9 mouse cellular contexts compared by ENCODE assay signal in the genomic region with DNA sequence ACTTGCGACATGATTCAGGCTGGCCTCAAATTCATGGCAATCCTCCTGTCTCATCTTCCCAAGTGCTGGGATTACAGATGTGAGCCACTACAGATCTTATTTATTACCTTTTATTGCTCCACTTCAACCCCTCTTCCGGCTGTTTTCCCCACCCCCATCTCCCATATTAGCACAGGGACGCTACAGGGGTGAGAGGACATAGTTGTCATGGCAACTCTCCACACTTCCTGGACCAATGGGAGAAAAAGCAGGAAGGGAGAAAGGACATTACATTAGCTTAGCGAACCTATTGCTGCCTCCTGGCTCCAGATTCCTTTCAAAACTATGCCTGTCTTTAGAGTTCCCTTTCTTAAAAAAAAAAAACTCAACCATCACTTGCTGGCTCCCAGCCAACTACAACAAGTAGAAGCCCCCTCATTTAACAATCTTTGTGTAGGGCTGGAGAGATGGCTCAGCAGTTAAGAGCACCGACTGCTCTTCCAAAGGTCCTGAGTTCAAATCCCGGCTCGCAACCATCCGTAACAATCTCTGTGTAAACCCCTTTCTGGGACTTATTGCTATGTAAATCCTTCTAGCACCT. TPM values are rescaled to one million over a fixed set of nuclear protein-coding genes. Genes with fewer than 3 reads are reported as not detected.
A peak's percentile ranks its signal among the peaks of the same experiment; 100 is the strongest.
DNase-seq lines count a peak whose midpoint lies in the region; ATAC-seq and TF ChIP-seq lines count a peak whose summit lies in the region.
"Had no signal": no experiment of that assay in that cellular context is flagged by ENCODE, and none has a peak within 500 bp of the region (broad histone marks: within the 10 kb centered on the region; RNA-seq: fewer than 3 reads in every experiment).

No protein-coding gene starts in this region.

- ATAC-seq in heart, postnatal 0 days (ENCODE audit: insufficient read depth, low read depth): no peak
- ATAC-seq in hindbrain, embryonic 14.5 days (ENCODE audit: low FRiP score): no peak
- peak; percentile 60; the same call in 1 of the 2 replicates for ATAC-seq in midbrain, embryonic 15.5 days (replicated peaks)

- no peak overlapping the region; the same call in 1 of the 2 replicates for H3K4me3 ChIP-seq in heart, postnatal 0 days (ENCODE audit: low read depth, low read length)
- H3K4me3 ChIP-seq in heart, adult 2 months: no peak overlapping the region
- H3K4me3 ChIP-seq in hindbrain, embryonic 14.5 days (replicated peaks; ENCODE audit: low read length): peak overlapping the region; percentile 29
- H3K4me3 ChIP-seq in midbrain, embryonic 15.5 days: peak overlapping the region; percentile 38

- 20% methylated on average over 8 of the region's 8 CpGs for WGBS in heart, postnatal 0 days
- WGBS in heart, adult 2 months: 22% methylated on average over 8 of the region's 8 CpGs
- 18% methylated on average over 8 of the region's 8 CpGs for WGBS in hindbrain, embryonic 14.5 days
- WGBS in midbrain, embryonic 15.5 days: 13% methylated on average over 8 of the region's 8 CpGs

- no peak overlapping the region for H3K27ac ChIP-seq in heart, postnatal 0 days (ENCODE audit: low read depth)
- no peak overlapping the region for H3K27ac ChIP-seq in heart, adult 2 months
- 0 out of 2 replicates have a peak overlapping the region, but pooled peaks have one; percentile 18 for H3K27ac ChIP-seq in hindbrain, embryonic 14.5 days
- H3K27ac ChIP-seq in midbrain, embryonic 15.5 days: 0 out of 2 replicates have a peak overlapping the region, but pooled peaks have one; percentile 19

- TF ChIP-seq CTCF in heart, postnatal 0 days (IDR thresholded peaks at IDR 0.05; ENCODE audit: low read depth): no peak
- no peak for TF ChIP-seq CTCF in heart, adult 2 months (IDR thresholded peaks at IDR 0.05)
- TF ChIP-seq CTCF in brain, embryonic 14.5 days (IDR thresholded peaks at IDR 0.05; ENCODE audit: borderline replicate concordance, extremely low read depth, insufficient read depth, insufficient read length): no peak

- TF ChIP-seq EP300 in heart, postnatal 0 days (IDR thresholded peaks at IDR 0.05; ENCODE audit: low read depth): no peak
- no peak for TF ChIP-seq EP300 in heart, adult 2 months (IDR thresholded peaks at IDR 0.05; ENCODE audit: insufficient read depth, low read depth, low read length)

- no peak for DNase-seq in heart, postnatal 0 days (ENCODE audit: low spot score)
- DNase-seq in heart, adult 2 months: no peak
- DNase-seq in brain, embryonic 14.5 days (ENCODE audit: low read depth): peak; percentile 79
- no peak for DNase-seq in hindbrain, embryonic 14.5 days (ENCODE audit: low spot score)
- DNase-seq in layer of hippocampus, adult 9-10 months (ENCODE audit: low spot score): no peak
- no peak for DNase-seq in cerebellum, postnatal 25 days
- DNase-seq in spleen, postnatal 14 days (ENCODE audit: low spot score in 2 of 2): no peak

- H3K4me1 ChIP-seq in heart, postnatal 0 days (ENCODE audit: control insufficient read depth, insufficient read depth): peaks cover 15% of the 10 kb centered on the region
- H3K4me1 ChIP-seq in heart, adult 2 months (ENCODE audit: control insufficient read depth, insufficient read depth, low read length): no peaks in the 10 kb centered on the region
- H3K4me1 ChIP-seq in hindbrain, embryonic 14.5 days (replicated peaks; ENCODE audit: control insufficient read depth, insufficient read depth, low read length): peaks cover 32% of the 10 kb centered on the region
- peaks cover 34% of the 10 kb centered on the region for H3K4me1 ChIP-seq in midbrain, embryonic 15.5 days

- no peaks in the 10 kb centered on the region for H3K79me2 ChIP-seq in heart, adult 2 months (replicated peaks; ENCODE audit: control insufficient read depth, insufficient read depth, low read length)

- no peak overlapping the region for H3K9ac ChIP-seq in heart, postnatal 0 days (replicated peaks; ENCODE audit: low read depth, low read length)
- no peak overlapping the region for H3K9ac ChIP-seq in heart, adult 2 months (ENCODE audit: low read depth, low read length)
- peak overlapping the region; percentile 48 for H3K9ac ChIP-seq in hindbrain, embryonic 14.5 days
- H3K9ac ChIP-seq in midbrain, embryonic 15.5 days: peak overlapping the region; percentile 32; the same call in 1 of the 2 replicates

- H3K4me2 ChIP-seq in heart, postnatal 0 days (ENCODE audit: low read depth, low read length): peak overlapping the region; percentile 49
- peak overlapping the region; percentile 54 for H3K4me2 ChIP-seq in hindbrain, embryonic 14.5 days (replicated peaks)
- H3K4me2 ChIP-seq in midbrain, embryonic 15.5 days: peak overlapping the region; percentile 75

- no peaks in the 10 kb centered on the region for H3K9me3 ChIP-seq in heart, postnatal 0 days (replicated peaks; ENCODE audit: control insufficient read depth, low read length)
- H3K9me3 ChIP-seq in hindbrain, embryonic 14.5 days (ENCODE audit: control insufficient read depth, low read length): no peaks in the 10 kb centered on the region
- H3K9me3 ChIP-seq in midbrain, embryonic 15.5 days: no peaks in the 10 kb centered on the region
- H3K9me3 ChIP-seq: G1E had no signal

- no peaks in the 10 kb centered on the region for H3K27me3 ChIP-seq in heart, postnatal 0 days (ENCODE audit: control insufficient read depth, insufficient read depth, low read length)
- no peaks in the 10 kb centered on the region for H3K27me3 ChIP-seq in heart, adult 2 months (ENCODE audit: control insufficient read depth, insufficient read depth, low read length)
- no peaks in the 10 kb centered on the region; the same call in 1 of the 2 replicates for H3K27me3 ChIP-seq in hindbrain, embryonic 14.5 days (ENCODE audit: control insufficient read depth, insufficient read depth, low read length)
- H3K27me3 ChIP-seq in midbrain, embryonic 15.5 days (replicated peaks): no peaks in the 10 kb centered on the region

- no peak for TF ChIP-seq POLR2A in heart, adult 2 months (IDR thresholded peaks at IDR 0.05; ENCODE audit: insufficient read depth, low read depth, low read length)
- TF ChIP-seq POLR2A in brain, embryonic 14.5 days (IDR thresholded peaks at IDR 0.05; ENCODE audit: borderline replicate concordance, extremely low read depth, insufficient read depth, insufficient read length, poor library complexity, severe bottlenecking): no peak

- intact Hi-C loops in heart, adult 2 months (cut with DNase I): loop anchor here (2.0 to 5.0 kb wide), 3 partner anchors 100 to 202 kb away; no protein-coding TSS in a partner anchor

- H3K36me3 ChIP-seq in heart, postnatal 0 days (replicated peaks; ENCODE audit: control insufficient read depth, insufficient read depth, low read length): no peaks in the 10 kb centered on the region
- no peaks in the 10 kb centered on the region for H3K36me3 ChIP-seq in heart, adult 2 months (ENCODE audit: control insufficient read depth, insufficient read depth, low read length)
- H3K36me3 ChIP-seq in hindbrain, embryonic 14.5 days (replicated peaks; ENCODE audit: control insufficient read depth, insufficient read depth): no peaks in the 10 kb centered on the region
- H3K36me3 ChIP-seq in midbrain, embryonic 15.5 days (replicated peaks): no peaks in the 10 kb centered on the region

RNA-seq across cellular contexts. Expression of gene Kcnip2, which starts 3.1 kb away (rescaled TPM):
- total RNA-seq in heart, postnatal 0 days (2014; rRNA removed; ENCODE audit: low replicate concordance): 81.7 and 90.6 TPM in 2 replicates
- 41.8 and 44.5 TPM in 2 replicates for polyA plus RNA-seq in heart, postnatal 0 days (2015; fragmentation: Nextera tagmentation; extraction: Ambion mirVana)
- 100 to 1,000 TPM; 174 to 203 TPM for total RNA-seq in heart, adult 2 months (2021)
- 216 and 276 TPM in 2 replicates for polyA plus RNA-seq in heart, adult 2 months (2012; rRNA removed)
- polyA plus RNA-seq in brain, embryonic 14.5 days (2012; rRNA removed): 9.0 and 10.2 TPM in 2 replicates
- 14.1 and 17.6 TPM in 2 replicates for polyA plus RNA-seq in hindbrain, embryonic 14.5 days (2014; fragmentation: Nextera tagmentation; extraction: Ambion mirVana)
- polyA plus RNA-seq in midbrain, embryonic 15.5 days (2015; fragmentation: Nextera tagmentation; extraction: Ambion mirVana): 7.0 and 7.2 TPM in 2 replicates
- polyA plus RNA-seq: G1E had no signal

RNA-seq across cellular contexts. Expression of gene Mgea5, which starts 29.1 kb away (rescaled TPM):
- total RNA-seq in heart, postnatal 0 days (2014; rRNA removed; ENCODE audit: low replicate concordance): 75.8 and 84.5 TPM in 2 replicates
- 19.9 and 21.1 TPM in 2 replicates for polyA plus RNA-seq in heart, postnatal 0 days (2015; fragmentation: Nextera tagmentation; extraction: Ambion mirVana)
- 10 to 100 TPM; 70.8 to 81.9 TPM for total RNA-seq in heart, adult 2 months (2021)
- polyA plus RNA-seq in heart, adult 2 months (2012; rRNA removed): 22.4 and 49.3 TPM in 2 replicates
- 125 and 156 TPM in 2 replicates for polyA plus RNA-seq in brain, embryonic 14.5 days (2012; rRNA removed)
- polyA plus RNA-seq in hindbrain, embryonic 14.5 days (2014; fragmentation: Nextera tagmentation; extraction: Ambion mirVana): 88.2 and 95.4 TPM in 2 replicates
- polyA plus RNA-seq in midbrain, embryonic 15.5 days (2015; fragmentation: Nextera tagmentation; extraction: Ambion mirVana): 91.4 TPM in 2 replicates

Comparison
In these comparisons a context has a peak if more than half of its experiments do, and no peak if none do; other contexts are left out.
1. H3K27ac ChIP-seq: peak in hindbrain, embryonic 14.5 days (single experiment) and midbrain, embryonic 15.5 days (single experiment); none in heart, postnatal 0 days (single experiment) and heart, adult 2 months (single experiment).
2. H3K4me3 ChIP-seq: peak in hindbrain, embryonic 14.5 days (single experiment) and midbrain, embryonic 15.5 days (single experiment); none in heart, postnatal 0 days (single experiment) and heart, adult 2 months (single experiment).
3. H3K9ac ChIP-seq: peak in hindbrain, embryonic 14.5 days (single experiment) and midbrain, embryonic 15.5 days (single experiment); none in heart, postnatal 0 days (single experiment) and heart, adult 2 months (single experiment).
4. Peak in every context shown above with its lines, with median percentiles within 50 percentile points of each other: H3K4me2 ChIP-seq.